Mouse (Mus musculus) stomach, embryonic 15.5 days (tissue): ENCODE data around the gene Amdhd2. TPM values are rescaled to one million over a fixed set of nuclear protein-coding genes. Genes with fewer than 3 reads are reported as not detected.
"Not testable (repeated sequence)": the region's sequence is repeated elsewhere in the genome, so short reads cannot be mapped to it uniquely, and the experiment has no call there.

Experiments
- ATAC-seq: fragments of 200-750 bp; cut with Nextera tagmentation; 2 replicates; pipeline ENCODE4 v1.8.0; 2017; ENCODE audit warnings: low read depth, moderate number of reproducible peaks, moderate TSS enrichment; ENCODE audit not compliant: insufficient read depth, low FRiP score
- H3K27ac ChIP-seq: fragments of 300-500 bp; sonication (generic); 2 replicates; pipeline ENCODE4 v1.5.1; 2015; ENCODE audit warnings: mild to moderate bottlenecking, inconsistent platforms
- H3K27me3 ChIP-seq: fragments of 300-500 bp; sonication (generic); replicated peaks from 2 replicates; pipeline ENCODE4 v1.6.1; 2015; ENCODE audit warnings: inconsistent platforms
- H3K36me3 ChIP-seq: fragments of 300-500 bp; sonication (generic); 2 replicates; pipeline ENCODE4 v1.6.1; 2015; ENCODE audit warnings: inconsistent platforms
- H3K4me1 ChIP-seq: fragments of 300-500 bp; sonication (generic); 2 replicates; pipeline ENCODE4 v1.6.1; 2015; ENCODE audit warnings: inconsistent platforms
- H3K4me2 ChIP-seq: fragments of 300-500 bp; sonication (generic); 2 replicates; pipeline ENCODE4 v1.6.1; 2015; ENCODE audit warnings: mild to moderate bottlenecking, inconsistent platforms
- H3K4me3 ChIP-seq: fragments of 300-500 bp; sonication (generic); replicated peaks from 2 replicates; pipeline ENCODE4 v1.5.1; 2015; ENCODE audit warnings: inconsistent platforms
- H3K9ac ChIP-seq: fragments of 300-500 bp; sonication (generic); 2 replicates; pipeline ENCODE4 v1.6.1; 2015; ENCODE audit warnings: inconsistent platforms
- H3K9me3 ChIP-seq: fragments of 300-500 bp; sonication (generic); 2 replicates; pipeline ENCODE4 v1.6.1; 2016; ENCODE audit warnings: inconsistent platforms
- WGBS: fragments of 180-500 bp; shearing (Covaris S2); methylation state at CpG from one replicate; pipeline ENCODE4 v1.1.7; 2015; 5-methylcytosine and 5-hydroxymethylcytosine counted together
- polyA plus RNA-seq: library from polyadenylated mRNA; unstranded; fragments of >200 nt; fragmentation: Nextera tagmentation; extraction: Ambion mirVana; gene quantifications from 2 replicates; pipeline ENCODE4 v1.2.1, GENCODE M21; 2015

Amdhd2 gene
- polyA plus RNA-seq, 1 experiment from 2014 or later: 25.1 TPM

DNA sequence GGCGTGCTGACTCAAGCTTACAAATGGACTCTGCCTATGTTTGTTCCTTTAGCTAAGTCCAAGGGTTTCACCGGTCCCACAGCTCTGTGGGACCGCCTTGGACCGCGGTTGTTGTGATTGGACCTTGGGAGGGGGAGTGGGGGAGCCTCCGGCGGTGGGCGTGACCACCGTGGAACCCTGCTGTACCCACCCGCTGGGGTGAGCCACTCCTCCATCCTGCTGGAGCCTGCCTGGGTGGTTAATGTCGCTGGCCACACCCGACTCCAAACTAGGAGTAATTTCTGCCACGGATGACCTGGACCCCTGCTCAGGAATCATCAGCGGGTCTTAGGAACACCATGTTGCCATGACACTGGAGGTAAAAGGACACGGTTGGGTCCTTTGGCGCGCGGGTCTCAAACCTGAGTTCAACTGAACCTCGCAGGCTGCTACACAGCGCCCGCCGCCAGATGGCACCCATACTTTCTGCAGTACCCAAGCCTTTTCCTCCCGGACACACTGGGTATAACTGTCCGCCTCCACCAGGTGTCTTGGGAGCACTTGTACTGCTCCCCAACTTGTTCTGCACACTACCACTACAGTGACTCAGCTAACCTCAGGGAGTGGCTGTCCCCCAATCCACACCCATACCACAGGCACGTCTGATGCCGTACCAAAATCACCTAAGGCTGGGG, 11.5 kb downstream of the Amdhd2 start:
- WGBS: under 1% methylated on average over 26 of the region's 26 CpGs
- Histone ChIP-seq H3K36me3 (no peaks in the 10 kb centered on the region), H3K9me3 (no peaks in the 10 kb centered on the region), H3K27me3 (no peaks in the 10 kb centered on the region), H3K27ac (peak overlapping the region; percentile 67; the same call in 1 of the 2 replicates), H3K4me1 (peaks cover 5% of the 10 kb centered on the region; the same call in 1 of the 2 replicates), H3K4me3 (peak overlapping the region; percentile 44), H3K4me2 (peak overlapping the region; percentile 85), H3K9ac (peak overlapping the region; percentile 37)
- ATAC-seq: peak; percentile 94

DNA sequence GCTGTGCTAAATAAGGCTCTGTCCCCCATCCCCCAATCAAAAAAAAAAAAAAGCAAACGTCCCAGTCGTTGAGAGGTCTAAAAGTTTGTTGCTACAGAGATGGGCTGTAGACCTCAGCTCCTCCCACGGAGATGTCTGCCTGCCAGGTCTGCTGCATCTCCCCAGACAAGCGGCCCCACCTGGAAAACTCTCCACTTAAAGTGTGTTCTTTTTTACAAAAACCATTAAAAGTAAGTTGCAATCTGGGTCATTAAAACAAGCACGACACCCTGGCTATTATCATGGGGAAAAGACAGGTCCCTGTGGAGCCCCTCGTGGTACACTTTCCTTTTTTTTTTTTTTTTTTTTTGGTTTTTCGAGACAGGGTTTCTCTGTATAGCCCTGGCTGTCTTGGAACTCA, 12.2 kb downstream of the Amdhd2 start:
- Histone ChIP-seq H3K9ac (no peak overlapping the region), H3K4me3 (peak overlapping the region; percentile 44), H3K4me2 (peak overlapping the region; percentile 85), H3K9me3 (no peaks in the 10 kb centered on the region), H3K36me3 (no peaks in the 10 kb centered on the region), H3K27ac (peak overlapping the region; percentile 67; the same call in 1 of the 2 replicates), H3K4me1 (peaks cover 5% of the 10 kb centered on the region; the same call in 1 of the 2 replicates), H3K27me3 (no peaks in the 10 kb centered on the region)
- ATAC-seq: no peak
- WGBS: 13% methylated on average over 7 of the region's 7 CpGs

DNA sequence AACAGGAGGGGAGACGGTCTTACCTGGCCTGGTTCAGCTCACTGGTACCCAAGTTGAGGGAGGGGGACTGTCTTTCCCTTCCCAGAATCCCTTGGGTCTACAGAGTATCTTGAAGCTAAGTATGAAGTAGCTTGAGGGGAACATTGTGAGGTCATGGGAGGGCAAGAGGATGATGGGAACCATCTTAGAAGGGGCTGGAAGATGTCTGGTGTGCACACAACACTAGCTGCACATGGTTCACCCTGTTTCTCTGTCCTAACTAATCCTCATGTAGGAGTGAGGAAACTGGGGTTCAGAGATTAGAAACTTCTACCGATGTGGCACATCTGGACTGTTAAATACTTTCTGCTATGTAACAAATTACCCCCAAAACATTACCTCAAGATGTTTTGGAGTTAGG, 12.7 kb downstream of the Amdhd2 start, which contains the start of gene Pdpk1:
Gene Pdpk1, minus strand, starts transcription at position 101 of the 400 bp plus-strand sequence.
- no peaks in the 10 kb centered on the region for H3K27me3 ChIP-seq
- H3K36me3 ChIP-seq: no peaks in the 10 kb centered on the region
- peak within 1 kb of the TSS; percentile 67; the same call in 1 of the 2 replicates for H3K27ac ChIP-seq
- H3K4me2 ChIP-seq: peak within 1 kb of the TSS; percentile 85
- ATAC-seq: no peak
- peaks cover 5% of the 10 kb centered on the region; the same call in 1 of the 2 replicates for H3K4me1 ChIP-seq
- H3K9me3 ChIP-seq: no peaks in the 10 kb centered on the region
- 83% methylated on average over 2 of the region's 2 CpGs for WGBS
- peak within 1 kb of the TSS; percentile 37; the same call in 1 of the 2 replicates for H3K9ac ChIP-seq
- peak within 1 kb of the TSS; percentile 44 for H3K4me3 ChIP-seq

DNA sequence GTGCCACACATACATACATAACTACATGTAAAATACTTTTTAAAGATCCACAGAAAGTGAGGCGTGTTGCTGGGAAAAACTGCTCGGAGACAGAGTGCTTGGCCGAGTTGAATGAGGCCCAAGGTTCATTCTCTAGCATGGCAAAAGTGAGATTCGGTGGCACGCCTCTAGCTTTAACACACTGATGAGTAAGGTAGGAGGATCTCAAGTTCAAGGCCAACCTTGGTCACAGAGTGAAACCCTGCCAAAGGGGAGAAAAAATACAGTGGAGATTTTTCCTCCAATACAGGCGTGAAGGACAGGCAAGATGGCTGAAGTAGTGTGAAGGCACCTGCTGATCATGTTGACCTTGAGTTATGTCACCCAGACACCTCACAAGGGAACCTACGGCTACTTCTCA, 14.1 kb downstream of the Amdhd2 start:
- no peak for ATAC-seq
- Histone ChIP-seq H3K36me3 (no peaks in the 10 kb centered on the region), H3K4me1 (peaks cover 5% of the 10 kb centered on the region; the same call in 1 of the 2 replicates), H3K9ac (no peak overlapping the region), H3K4me3 (no peak overlapping the region), H3K27ac (no peak overlapping the region), H3K9me3 (no peaks in the 10 kb centered on the region), H3K4me2 (no peak overlapping the region), H3K27me3 (no peaks in the 10 kb centered on the region)
- 88% methylated on average over 7 of the region's 7 CpGs for WGBS

DNA sequence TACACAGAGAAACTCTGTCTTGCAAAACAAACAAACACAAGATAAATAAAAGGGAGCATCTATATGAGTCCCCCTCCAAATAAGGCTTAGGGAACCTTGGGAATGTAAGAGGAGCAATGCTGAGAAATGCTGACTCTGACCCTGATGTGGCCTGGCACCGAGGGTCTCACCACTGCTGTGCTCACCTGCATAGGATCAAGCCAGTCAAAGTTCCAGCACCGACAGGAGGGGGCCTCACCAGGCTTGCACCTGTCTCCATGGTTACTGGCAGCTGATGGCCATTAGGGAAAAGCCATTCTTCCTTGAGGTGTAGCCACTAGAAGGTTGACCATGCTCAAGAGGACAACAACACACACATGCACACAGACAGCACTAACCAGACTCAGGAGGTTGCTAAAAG, 20.7 kb downstream of the Amdhd2 start:
- Histone ChIP-seq H3K36me3 (no peaks in the 10 kb centered on the region), H3K9me3 (no peaks in the 10 kb centered on the region), H3K4me2 (no peak overlapping the region), H3K27me3 (no peaks in the 10 kb centered on the region), H3K27ac (no peak overlapping the region), H3K4me1 (peaks cover 10% of the 10 kb centered on the region; the same call in 1 of the 2 replicates), H3K9ac (no peak overlapping the region), H3K4me3 (no peak overlapping the region)
- no peak for ATAC-seq
- WGBS: 41% methylated on average over 2 of the region's 2 CpGs

DNA sequence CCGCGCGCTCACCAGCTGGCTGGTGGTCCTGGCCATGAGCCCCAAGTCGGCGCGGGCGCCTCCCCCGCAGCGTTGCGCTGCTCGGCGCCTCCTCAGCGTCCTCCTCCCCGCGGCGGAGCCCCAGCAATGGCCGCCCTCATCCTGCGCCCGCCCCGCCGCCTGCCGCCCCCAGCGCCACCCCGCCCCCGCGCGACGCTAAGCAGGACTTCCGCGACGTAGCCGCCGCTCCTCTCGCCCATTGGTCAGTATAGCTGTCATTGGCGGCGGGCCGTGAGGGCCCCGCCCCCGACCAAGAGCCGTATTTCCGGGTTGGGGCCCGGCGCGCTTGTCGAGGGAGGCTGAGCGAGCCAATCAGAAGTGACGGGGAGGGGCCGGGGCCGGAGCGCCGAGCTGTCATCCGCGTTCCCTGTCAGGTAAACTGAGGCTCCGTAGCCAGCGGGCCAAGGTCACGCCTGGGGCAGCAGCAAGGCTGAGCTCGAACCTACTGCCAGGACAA, 22.1 kb downstream of the Amdhd2 start:
- under 1% methylated on average over 57 of the region's 57 CpGs for WGBS
- ATAC-seq: peak; percentile 98
- Histone ChIP-seq H3K4me1 (peaks cover 13% of the 10 kb centered on the region; the same call in 1 of the 2 replicates), H3K9me3 (no peaks in the 10 kb centered on the region), H3K36me3 (no peaks in the 10 kb centered on the region), H3K4me3 (peak overlapping the region; percentile 87), H3K4me2 (peak overlapping the region; percentile 75), H3K27ac (peak overlapping the region; percentile 85), H3K9ac (peak overlapping the region; percentile 76), H3K27me3 (no peaks in the 10 kb centered on the region)

DNA sequence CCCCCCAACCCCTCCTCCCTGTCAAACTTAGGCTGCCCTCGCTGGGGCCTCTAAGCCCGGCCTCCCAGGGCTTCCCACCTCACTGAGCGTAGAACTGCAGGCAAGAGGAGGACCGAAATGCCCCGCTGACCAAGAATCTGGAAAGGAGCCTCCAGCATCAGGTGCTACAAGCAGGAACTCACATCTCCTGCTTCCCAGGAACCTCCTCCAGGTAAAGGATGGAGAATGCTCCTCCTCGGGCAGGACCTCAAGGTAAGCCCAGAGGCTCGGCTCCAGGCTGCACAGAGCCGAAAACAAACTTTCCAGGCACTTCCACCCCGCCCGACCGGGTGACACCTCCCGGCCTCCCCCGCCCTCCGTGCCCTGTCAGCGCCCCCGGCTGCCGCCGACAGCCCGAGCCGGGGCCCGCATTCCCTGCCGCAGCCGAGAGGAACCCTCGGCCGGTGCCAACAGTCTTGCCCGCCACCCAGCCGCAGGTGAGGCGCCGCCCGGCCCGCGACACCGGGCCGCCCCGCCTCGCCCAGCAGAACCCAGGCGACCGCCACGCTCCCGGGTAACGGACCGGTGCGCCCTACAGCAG, 22.6 kb downstream of the Amdhd2 start:
- WGBS: under 1% methylated on average over 39 of the region's 43 CpGs

DNA sequence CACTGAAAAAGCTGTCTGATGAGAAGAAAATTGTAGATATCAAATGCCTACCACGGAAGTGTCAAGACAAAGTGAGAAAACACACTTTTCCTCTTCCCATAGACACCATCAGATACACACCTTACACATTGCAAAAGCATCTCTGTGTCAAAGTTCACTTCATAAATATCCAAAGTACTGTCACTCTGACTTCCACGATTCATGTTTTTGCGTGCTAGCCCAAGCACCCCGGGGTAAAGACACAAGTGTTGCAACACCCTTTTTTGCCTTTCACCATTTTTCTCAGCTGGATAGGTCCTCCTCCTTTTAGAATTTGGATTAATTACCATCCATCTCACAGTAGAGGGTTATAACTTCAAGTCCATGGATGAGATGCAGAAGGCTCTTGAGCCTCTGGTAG, 23.6 kb downstream of the Amdhd2 start:
- 79% methylated on average over 4 of the region's 4 CpGs for WGBS
- H3K4me3 ChIP-seq: peak overlapping the region; percentile 87
- ATAC-seq: no peak
- H3K9ac ChIP-seq: no peak overlapping the region
- H3K9me3 ChIP-seq: no peaks in the 10 kb centered on the region
- H3K27ac ChIP-seq: no peak overlapping the region
- H3K4me1 ChIP-seq: peaks cover 13% of the 10 kb centered on the region; the same call in 1 of the 2 replicates
- H3K4me2 ChIP-seq: peak overlapping the region; percentile 68
- H3K27me3 ChIP-seq: no peaks in the 10 kb centered on the region
- no peaks in the 10 kb centered on the region for H3K36me3 ChIP-seq

More for the DNA sequence above, 22.6 kb downstream of the Amdhd2 start:
- Histone ChIP-seq H3K36me3 (no peaks in the 10 kb centered on the region), H3K4me1 (peaks cover 13% of the 10 kb centered on the region; the same call in 1 of the 2 replicates), H3K27me3 (no peaks in the 10 kb centered on the region), H3K9ac (peak overlapping the region; percentile 76), H3K9me3 (no peaks in the 10 kb centered on the region), H3K4me2 (peak overlapping the region; percentile 68), H3K27ac (peak overlapping the region; percentile 85), H3K4me3 (peak overlapping the region; percentile 87)
- peak; percentile 32 for ATAC-seq

DNA sequence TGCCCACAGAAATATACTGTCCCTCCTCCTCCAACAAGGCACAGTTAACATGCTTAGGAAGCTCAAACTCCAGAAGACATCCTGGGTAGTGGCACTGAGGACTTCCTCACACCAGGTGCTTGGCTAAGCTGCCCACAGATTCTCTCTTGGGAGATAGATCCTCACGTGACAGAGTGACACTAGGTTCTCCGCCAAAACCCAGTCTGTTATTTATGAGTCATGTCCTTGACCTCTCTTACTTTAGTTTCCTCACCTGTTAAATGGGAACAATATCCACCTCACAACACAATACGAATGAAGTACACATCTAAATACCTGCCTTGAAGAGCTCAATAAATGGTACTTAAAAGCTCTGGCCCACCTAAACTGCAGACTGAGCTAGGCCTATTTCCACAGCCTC, 24.3 kb downstream of the Amdhd2 start:
- H3K4me1 ChIP-seq: peaks cover 13% of the 10 kb centered on the region; the same call in 1 of the 2 replicates
- H3K27ac ChIP-seq: no peak overlapping the region
- H3K4me3 ChIP-seq: no peak overlapping the region
- WGBS: 77% methylated on average over 3 of the region's 3 CpGs
- no peak overlapping the region for H3K4me2 ChIP-seq
- H3K36me3 ChIP-seq: no peaks in the 10 kb centered on the region
- H3K27me3 ChIP-seq: no peaks in the 10 kb centered on the region
- no peaks in the 10 kb centered on the region for H3K9me3 ChIP-seq
- ATAC-seq: no peak
- H3K9ac ChIP-seq: no peak overlapping the region

DNA sequence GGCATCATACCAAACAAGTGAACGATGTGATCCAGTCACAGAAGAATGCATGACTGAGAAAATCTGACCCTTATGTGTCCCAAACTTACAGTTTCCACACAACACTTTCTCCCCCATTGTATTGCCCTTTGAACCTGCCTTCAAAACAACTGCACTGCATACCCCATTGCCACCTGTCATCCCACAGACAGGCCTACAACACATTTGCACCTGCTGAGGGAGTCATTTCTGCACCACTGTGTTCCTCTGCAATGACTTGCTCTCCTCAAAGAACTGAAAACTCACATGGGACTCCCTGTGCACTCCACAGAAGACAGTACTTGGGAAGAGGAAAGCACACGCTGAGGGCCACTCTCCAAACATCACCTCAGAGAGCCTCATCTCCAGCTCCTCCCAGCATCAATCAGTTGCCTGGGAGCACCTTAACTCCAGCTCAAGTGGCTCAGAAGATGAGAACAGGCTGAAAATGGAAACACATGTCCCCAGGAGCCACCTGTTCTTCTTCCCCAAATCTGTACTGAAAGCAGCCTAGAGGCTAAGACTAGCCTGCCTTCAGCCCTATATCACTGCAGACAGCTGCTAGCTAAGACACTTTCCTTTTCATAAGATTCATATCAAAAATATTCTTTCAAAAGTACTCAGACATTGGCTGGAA, 26.2 kb downstream of the Amdhd2 start:
- Histone ChIP-seq H3K9ac (no peak overlapping the region), H3K9me3 (no peaks in the 10 kb centered on the region), H3K4me1 (peaks cover 13% of the 10 kb centered on the region; the same call in 1 of the 2 replicates), H3K27ac (no peak overlapping the region), H3K4me2 (no peak overlapping the region), H3K4me3 (no peak overlapping the region), H3K36me3 (no peaks in the 10 kb centered on the region), H3K27me3 (no peaks in the 10 kb centered on the region)
- no peak for ATAC-seq
- 73% methylated on average over 2 of the region's 2 CpGs for WGBS

DNA sequence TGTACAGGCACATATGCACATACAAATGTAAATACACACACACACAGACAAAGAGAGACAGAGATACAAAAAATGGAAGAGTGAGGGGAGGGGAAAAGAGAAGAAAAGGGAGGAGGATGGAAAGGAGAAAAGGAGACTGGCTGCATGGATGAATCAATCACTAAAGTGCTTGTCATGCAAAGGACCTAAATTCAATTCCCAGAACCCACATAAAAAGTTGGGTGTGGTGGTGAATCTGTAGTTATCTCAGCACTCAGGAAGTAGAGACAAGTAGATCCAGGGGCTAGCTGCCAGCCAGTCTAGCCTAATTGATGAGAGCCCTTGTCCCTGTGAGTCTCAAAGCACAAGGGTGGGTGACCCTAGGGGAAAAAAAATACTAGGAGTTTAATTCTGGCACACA, 29.5 kb downstream of the Amdhd2 start:
- no peaks in the 10 kb centered on the region for H3K9me3 ChIP-seq
- ATAC-seq: no peak
- 0 out of 2 replicates have a peak, but pooled peaks cover 5% of the 10 kb centered on the region for H3K4me1 ChIP-seq
- no peaks in the 10 kb centered on the region for H3K36me3 ChIP-seq
- H3K27ac ChIP-seq: no peak overlapping the region
- H3K4me2 ChIP-seq: no peak overlapping the region
- no peaks in the 10 kb centered on the region for H3K27me3 ChIP-seq
- H3K4me3 ChIP-seq: no peak overlapping the region
- no peak overlapping the region for H3K9ac ChIP-seq

DNA sequence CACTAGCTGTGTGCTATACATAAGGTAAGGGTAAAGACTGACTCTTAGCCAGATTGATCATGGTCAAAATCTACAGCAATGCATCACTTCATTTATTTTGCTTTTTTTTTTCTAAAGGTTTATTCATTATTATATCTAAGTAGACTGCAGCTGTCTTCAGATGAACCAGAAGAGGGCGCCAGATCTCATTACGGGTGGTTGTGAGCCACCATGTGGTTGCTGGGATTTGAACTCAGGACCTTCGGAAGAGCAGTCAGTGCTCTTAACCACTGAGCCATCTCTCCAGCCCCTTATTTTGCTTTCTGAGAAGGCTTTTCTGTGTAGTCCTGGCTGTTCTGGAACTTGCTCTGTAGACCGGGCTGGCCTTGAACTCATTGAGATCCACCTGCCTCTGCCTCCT, 30.6 kb downstream of the Amdhd2 start:
- 90% methylated on average over 4 of the region's 4 CpGs for WGBS
- not testable (repeated sequence) for ATAC-seq, H3K4me1 ChIP-seq, H3K27me3 ChIP-seq, H3K9me3 ChIP-seq, H3K4me3 ChIP-seq, H3K27ac ChIP-seq, H3K36me3 ChIP-seq, H3K4me2 ChIP-seq, H3K9ac ChIP-seq
